Mouse (Mus musculus): ENCODE data around the gene Gm26558.

The Gm26558 gene

DNA sequence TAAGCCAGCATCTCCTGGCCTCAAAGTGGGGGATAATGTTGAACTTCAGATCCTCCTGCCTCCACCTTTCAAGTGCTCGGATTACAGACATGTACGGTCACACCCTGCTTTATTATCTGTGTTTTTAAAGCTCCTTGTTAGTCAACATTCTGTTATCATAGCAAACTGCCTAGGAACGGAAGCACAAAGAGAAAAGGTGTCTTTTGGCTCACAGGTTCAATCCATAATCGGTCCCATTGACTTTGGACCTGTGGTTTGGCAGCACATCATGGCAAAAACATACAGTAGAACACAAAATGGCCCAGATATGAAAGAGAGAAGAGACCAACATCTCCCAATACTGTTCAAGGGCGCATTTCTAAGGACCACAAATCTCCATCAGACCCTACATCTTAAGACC lies 13.6 kb downstream of the Gm26558 start:
- no peak for DNase-seq (ENCODE audit: low spot score in 2 of 2)

DNA sequence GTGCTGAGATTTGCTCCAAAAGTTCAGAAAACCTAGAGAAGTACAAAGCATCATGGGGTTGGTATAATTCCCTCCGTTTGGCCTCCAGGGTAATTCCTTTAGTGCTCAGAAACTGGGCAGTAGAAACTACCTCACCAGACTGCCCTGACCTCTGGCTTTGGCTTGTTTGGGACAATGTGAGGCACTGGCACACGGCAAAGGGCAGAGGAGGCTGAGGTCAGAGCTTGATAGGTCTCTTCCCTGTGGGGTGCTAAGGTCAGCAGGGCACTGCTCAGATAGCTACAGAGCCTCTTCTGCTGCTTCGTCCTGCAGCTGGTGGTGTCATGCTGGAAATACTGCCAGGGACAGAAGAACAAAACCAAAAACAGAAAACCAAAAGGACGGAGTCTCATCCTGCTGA lies 14.2 kb downstream of the Gm26558 start:
- no peak for DNase-seq (ENCODE audit: low spot score in 2 of 2)

DNA sequence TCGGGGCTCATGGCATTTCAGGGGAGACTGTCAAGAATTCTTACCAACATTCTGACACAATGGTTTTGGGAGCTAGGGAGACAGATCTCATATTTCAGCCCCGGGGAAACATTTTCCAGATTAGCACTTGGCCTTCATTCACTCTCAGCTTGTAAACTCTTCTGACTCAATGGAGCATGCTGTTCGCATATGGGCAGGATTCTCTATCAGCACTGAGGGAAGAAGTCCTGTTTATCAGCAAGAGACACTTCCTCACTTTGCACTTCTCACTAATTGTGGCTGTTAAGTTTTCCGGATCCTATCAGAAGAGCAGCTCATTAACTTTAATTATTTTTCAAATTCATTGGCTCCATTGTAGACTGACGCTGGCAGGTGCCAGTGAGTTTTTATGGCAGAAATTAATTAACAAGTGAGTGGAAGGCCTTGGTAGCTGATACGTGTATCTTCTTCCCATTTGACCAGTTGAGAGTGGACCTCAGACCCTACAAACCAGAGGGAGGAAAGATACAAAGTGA lies 16.6 kb downstream of the Gm26558 start:
- DNase-seq (ENCODE audit: low spot score in 2 of 2): no peak

DNA sequence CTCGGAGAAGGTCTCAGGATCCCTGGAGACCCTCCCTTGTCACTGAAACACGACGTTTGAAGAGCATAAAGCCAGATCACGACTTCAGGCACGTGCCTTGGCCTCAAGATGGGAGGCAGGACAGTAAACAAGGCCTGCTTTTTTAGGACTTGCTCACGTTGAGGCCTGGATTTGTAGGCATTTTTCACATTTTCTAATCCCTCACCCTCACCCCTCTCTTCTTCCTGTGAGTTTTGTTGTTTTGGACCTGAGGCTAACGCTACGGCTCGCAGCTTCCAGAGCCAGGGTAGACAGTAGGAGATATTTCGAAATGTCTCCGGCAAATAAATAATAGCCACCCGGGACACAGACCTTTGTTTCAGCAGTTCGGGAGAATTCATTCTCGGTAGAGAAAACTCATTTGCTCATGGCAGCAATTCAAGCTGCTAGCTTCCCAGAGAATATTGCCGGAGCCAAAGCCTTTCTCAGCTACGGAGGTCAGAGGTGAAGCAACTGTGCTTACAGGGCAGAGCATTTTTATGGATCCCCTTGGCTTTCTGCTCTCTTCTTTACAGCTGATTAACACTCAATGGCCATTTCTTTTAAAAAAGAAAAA lies 18.8 kb downstream of the Gm26558 start:
- DNase-seq (ENCODE audit: low spot score in 2 of 2): no peak

DNA sequence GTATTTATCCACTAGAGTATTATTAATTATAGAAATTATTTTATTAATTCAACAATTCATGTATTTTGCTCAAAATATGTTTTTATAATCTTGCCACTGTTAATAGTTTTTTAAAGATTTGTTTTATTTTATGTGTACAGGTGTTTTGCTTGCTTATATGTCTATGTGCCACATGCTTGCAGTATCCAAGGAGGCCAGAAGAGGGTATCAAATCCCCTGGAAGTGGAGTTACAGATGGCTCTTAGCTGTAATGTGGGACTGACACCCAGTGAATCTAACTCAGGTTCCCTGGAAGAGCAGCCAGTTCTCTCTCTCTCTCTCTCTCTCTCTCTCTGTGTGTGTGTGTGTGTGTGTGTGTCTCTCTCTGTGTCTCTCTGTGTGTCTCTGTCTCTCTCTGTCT lies 20.9 kb downstream of the Gm26558 start:
- no peak for DNase-seq (ENCODE audit: low spot score in 2 of 2)

DNA sequence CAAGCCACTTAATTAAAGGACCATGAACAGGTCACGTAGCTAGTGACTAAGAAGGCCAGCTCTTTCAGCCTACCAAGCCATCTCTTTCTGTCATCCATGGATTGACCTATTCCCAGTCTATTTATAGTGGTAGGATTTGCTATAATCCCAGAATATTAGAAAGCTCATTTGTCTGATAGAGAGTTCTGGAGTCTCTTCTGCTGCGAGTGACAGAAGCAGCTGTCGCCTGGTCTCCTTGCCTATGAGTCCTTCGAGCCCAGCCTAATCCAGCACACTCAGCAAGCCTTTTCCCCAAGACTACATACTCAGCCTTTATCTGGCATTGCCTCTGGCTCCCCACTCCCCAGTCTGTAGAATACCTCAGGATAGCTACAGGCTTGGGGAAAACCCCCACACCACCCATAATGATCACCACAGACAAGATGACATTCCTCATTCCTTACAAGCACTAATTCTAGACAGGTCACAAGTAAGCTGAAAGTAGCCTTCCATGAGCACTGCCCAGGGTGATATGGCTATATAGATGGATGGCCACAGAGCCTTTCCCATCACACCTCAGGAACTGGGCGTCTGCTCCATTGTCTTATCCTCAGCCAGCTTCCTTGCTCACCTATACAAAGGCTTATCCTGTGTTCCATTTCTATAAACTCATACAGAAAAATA lies 27.7 kb downstream of the Gm26558 start:
- DNase-seq (ENCODE audit: low spot score in 2 of 2): no peak

DNA sequence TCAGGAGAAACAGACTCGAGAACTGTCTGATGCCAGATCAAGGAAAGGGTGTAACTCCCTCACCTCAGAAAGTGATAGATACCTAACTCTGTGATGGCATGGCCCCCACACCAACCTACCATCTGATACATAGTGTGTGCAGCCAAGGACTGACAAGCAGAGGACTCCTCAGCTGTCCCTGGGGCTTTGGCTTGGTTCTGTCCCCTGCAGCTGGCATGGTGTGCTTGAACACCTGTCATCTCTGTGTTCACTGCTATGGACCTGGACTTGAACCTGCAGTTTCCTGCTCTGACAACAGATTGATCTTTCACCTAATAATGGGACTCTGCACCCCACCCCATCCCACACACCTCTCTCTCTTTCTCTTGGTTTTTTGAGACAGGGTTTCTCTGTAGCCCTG lies 29.5 kb downstream of the Gm26558 start:
- no peak for DNase-seq (ENCODE audit: low spot score in 2 of 2)

DNA sequence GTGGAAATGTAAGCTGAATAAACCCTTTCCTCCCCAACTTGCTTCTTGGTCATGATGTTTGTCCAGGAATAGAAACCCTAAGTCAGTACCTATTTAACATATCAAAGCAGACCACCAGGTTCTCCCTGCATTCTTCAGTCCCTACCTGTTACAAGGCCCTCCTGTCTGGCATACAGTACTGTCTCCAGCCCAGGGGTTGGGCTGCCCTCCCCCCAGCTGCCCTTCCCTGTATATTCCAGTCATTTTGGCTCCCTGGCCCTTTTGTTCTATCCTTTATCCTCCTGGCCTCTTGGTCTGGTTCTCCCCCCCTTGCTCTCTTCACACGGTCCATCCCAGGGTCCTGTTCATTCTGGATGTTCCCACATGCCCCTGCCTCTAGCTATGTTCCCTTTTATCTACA lies 30.6 kb downstream of the Gm26558 start:
- no peak for DNase-seq (ENCODE audit: low spot score in 2 of 2)

DNA sequence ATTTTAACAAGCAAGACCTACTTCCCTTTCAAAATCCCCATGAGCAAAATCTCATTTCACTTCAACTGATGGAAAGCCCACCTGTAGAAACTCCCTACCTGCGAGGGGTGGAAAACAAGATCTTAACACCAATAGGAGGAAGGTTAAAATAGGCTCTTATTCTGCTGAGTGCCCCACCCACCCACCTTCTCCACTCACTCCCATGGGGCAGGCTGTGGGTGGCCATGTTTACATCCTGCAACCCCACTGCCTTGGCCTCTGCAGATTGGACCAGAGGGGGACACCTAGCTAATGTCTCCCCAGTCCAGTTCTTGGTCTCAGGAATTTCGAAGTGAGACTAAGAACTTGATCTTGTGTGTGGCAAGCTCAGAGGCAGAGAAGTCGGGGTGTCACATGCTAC lies 32.0 kb downstream of the Gm26558 start:
- DNase-seq (ENCODE audit: low spot score in 2 of 2): no peak

DNA sequence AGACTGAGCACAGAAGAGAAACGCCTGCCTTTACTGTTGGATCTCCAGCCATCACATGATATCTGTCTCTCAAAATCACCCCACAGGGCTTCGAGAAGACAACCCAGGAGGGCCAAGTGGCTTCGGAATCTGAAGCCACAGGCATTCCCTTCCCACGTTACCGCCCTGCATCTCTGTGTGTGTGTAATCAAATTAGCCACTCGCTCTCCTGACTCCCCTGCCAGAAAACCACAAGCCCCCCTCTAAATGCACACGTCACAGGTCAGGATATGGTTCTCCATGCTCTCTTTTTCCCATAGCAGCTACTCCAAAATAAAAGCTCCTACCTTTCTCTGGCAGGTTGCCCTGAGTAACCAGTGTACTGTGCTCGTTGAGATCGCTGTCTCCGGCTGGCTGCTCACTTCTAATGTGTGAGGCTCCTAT lies 32.6 kb downstream of the Gm26558 start:
- no peak for DNase-seq (ENCODE audit: low spot score in 2 of 2)

DNA sequence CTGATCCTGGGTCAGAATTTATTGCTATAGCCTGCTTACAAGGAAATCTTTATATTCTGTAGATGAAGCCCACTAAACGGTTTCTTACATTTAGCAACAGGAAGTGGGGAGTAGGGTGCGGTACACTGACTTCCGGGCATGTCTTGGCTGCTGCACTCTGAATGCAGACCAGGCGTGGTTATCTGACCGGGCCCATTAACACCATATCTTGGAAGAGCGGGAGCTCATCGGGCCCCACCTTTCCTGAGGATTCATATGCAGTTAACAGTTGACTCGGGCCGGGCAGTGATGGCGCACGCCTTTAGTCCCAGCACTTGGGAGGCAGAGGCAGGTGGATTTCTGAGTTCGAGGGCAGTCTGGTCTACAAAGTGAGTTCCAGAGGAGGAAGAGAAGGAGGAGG lies 33.5 kb downstream of the Gm26558 start:
- no peak for DNase-seq (ENCODE audit: low spot score in 2 of 2)

DNA sequence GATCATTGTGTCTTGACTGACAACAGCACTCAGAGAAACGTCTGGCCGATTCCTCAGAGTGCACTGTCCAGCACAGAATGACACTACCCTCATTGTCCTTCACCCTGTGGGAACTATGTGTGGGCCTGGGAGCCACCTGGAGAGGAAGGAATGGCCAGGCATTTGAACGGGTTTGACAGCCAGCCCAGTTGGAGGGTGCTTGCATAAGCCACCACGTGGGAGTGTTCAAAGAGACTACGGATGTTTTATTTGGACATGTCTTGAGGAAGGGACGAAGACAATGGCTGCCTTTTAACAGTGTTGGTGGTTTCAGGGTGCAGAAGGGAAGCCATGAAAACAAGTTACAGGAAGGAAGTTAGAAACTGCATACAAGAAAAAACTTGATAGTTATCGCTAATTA lies 36.1 kb downstream of the Gm26558 start:
- no peak for DNase-seq (ENCODE audit: low spot score in 2 of 2)

DNA sequence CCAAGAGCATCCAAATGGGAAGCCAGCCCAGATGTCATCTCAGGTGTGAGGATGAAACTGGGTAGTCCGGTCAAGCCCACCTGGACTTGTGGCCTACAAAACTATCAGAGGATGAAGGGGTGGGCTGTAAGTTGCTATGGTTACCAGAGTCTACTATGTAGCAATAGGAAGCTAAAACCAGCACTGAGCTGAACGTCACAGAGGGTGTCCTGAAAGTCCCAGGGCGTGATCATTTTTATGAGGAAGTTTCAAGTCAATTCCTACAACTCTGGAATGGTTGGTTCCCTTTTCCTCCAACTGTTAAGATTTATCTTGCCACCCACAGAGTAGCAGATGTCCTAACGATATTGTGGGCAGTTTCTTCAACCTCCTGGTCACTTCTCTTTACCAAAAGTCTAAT lies 39.7 kb downstream of the Gm26558 start:
- DNase-seq (ENCODE audit: low spot score in 2 of 2): no peak

DNA sequence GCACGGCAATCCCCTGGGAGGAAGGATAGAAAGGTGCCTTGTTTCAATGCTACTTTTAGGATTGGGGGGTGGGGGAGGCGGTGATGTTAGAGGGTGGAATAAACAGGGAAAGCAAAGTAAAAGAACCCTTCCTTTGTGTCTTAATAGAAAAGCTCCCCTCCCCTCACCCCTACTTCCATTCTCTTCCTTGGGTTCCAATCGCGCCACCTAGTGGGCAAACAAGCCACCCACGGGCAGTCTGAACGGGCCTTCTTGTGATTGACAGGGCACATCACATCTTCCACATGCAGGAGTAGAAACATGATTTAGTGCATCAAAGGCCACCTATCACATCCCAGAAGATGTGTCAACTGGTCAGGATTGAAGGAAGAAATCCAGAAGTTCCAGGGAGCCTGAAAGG lies 41.7 kb downstream of the Gm26558 start:
- peak; percentile 18 to 54 for DNase-seq (ENCODE audit: low spot score in 2 of 2)

DNA sequence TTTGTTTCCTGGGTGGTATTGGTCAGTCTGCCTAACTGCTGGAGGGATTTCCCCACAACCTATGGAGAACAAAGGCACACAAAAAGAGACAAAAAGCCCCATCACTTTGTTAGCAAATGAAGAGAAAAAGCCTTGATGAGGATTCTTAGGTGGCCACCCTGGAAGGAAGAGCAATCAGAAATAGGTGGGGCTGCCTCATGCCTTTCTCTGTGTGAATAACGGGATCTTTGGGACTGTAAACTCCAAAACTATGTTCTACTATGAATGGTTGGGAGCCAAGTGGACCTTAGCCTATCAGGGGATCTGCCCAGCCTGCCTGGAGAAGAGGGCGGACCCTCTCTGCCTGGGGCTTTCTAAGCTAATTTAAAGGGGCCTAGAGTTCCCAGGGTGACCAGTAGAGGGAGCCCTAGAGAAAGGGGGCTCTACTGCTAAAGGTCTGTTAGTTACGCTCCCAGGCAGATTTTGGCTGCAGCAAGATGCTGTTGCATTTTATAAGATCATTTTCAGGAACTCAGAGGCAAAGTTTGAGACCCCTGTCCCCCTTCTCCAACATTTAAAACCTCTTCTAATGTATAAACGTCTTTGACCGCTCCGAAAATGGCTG lies 42.6 kb downstream of the Gm26558 start:
- DNase-seq (ENCODE audit: low spot score in 2 of 2): peak in 1 of 2 experiments; percentile 10

DNA sequence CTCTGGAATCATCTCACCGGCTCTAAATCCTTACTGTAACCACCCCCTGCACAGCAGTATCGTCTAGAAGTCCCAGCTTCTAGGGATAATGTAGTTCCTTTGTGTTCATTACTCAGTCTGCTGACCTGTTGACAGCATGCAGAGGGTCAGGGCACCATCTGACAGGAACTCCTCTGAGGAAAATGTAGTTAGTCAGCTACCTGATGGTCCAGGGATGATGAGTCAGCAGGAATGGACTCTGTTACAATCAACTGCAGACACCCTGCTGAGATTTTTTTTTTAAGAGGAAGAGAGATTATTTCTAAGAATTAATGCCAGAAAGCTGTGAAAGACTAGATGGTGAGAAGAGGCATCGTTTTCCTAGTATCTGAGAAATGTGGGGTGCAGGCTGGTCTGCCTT lies 45.3 kb downstream of the Gm26558 start:
- no peak for DNase-seq (ENCODE audit: low spot score in 2 of 2)

DNA sequence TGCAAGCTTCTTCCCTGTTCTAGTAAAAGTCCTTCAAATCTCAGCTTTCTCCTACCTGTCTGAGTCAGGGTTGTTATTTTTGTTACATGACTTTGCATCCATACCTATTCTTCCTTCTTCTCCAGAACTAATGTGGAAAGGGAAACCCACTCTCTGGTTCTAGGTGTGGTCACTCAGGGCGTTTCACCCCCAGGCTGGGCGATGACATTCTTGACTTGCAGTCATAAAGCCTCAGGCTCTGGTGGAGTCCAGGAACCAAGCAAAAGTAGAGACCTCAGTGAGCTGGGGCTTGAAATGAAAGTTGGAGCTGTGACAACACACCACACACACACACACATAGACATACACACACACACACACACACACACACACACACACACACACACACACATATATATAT lies 45.8 kb downstream of the Gm26558 start:
- DNase-seq (ENCODE audit: low spot score in 2 of 2): no peak

DNA sequence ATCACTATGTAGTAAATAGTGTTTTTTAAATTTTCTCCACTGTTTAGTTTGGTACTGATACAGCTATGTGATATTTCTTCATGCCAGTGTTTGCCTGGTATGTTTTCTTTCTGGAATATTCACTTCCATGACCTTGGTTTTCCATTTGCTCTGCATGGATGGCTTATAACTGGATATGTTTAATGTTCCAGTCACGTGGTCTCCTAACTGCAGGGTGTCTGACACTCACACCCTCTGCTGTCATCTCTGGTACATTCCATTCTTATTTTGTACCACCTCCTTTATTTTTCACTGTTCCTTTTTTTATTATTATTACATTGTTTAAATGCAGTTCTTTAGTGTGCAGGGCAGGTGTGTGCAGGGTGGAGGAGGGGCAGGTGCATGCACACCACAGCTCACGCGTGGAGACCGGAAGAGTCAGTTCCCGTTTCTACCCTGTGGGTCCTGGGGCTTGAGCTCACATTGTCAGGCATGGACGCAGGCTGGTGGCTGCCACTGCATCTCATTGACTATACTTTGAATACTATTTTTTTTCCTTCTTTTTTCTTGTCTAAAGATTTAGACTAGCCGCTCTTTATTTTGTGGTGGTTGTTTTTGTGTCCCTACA lies 47.1 kb downstream of the Gm26558 start:
- DNase-seq (ENCODE audit: low spot score in 2 of 2): no peak

All from thymus, postnatal 10 days (tissue).